Mouse (Mus musculus) MEL (cell line): ENCODE results near the gene Igsf9b.

ENCODE experiments used
- CHD2 ChIP-seq: IDR thresholded peaks from 2 replicates; pipeline ENCODE4 v1.6.1; 2011; ENCODE audit warnings: low read length, improper control_type of control experiment
- ELF1 ChIP-seq: IDR thresholded peaks from 2 replicates; pipeline ENCODE4 v1.6.1; 2014; ENCODE audit warnings: low read depth, mild to moderate bottlenecking, inconsistent platforms, low read length, improper control_type of control experiment, moderate library complexity
- EP300 ChIP-seq, 2 experiments: IDR thresholded peaks; 2 replicates each; pipeline ENCODE4 v1.6.1; 2011; ENCODE audit warnings: improper control_type of control experiment in 2 of 2, low read length in 2 of 2, low read depth in 1 of 2, mild to moderate bottlenecking in 1 of 2
- POLR2A ChIP-seq, 2 experiments: IDR thresholded peaks; 2 replicates each; pipeline ENCODE4 v1.6.1; 2011 to 2012; ENCODE audit warnings: low read length in 2 of 2, mild to moderate bottlenecking in 2 of 2, control low read depth in 1 of 2, improper control_type of control experiment in 1 of 2, low read depth in 1 of 2, moderate library complexity in 1 of 2; ENCODE audit not compliant: control insufficient read depth in 1 of 2, insufficient read depth in 1 of 2, poor library complexity in 1 of 2
- UBTF ChIP-seq: IDR thresholded peaks from 2 replicates; pipeline ENCODE4 v1.6.1; 2012; ENCODE audit warnings: low read depth, mild to moderate bottlenecking, inconsistent platforms, low read length, improper control_type of control experiment, moderate library complexity, borderline replicate concordance; ENCODE audit not compliant: insufficient read depth
- USF1 ChIP-seq: IDR thresholded peaks from 2 replicates; pipeline ENCODE4 v1.6.1; 2014; ENCODE audit warnings: low read depth, mild to moderate bottlenecking, inconsistent platforms, low read length, improper control_type of control experiment, moderate library complexity

- TF ChIP-seq POLR2A (IDR thresholded peaks at IDR 0.05; ENCODE audit: control insufficient read depth in 1 of 2, insufficient read depth in 1 of 2, low read depth in 1 of 2, low read length in 2 of 2, poor library complexity in 1 of 2) (no peak), EP300 (IDR thresholded peaks at IDR 0.05; ENCODE audit: low read depth in 1 of 2, low read length in 2 of 2) (no peak), ELF1 (no peak), UBTF (no peak), CHD2 (no peak), USF1 (no peak)
These were observed 9.0 kb downstream of the Igsf9b start for GRCm38 (mm10) chr9:27308045-27308444.
